Mouse (Mus musculus): Measurements from ENCODE around the gene Lmntd1. TPM values are rescaled to one million over a fixed set of nuclear protein-coding genes. Genes with fewer than 3 reads are reported as not detected.

Gene Lmntd1
- polyA plus RNA-seq, 1 experiment from 2014 or later: 3.0 TPM

DNA sequence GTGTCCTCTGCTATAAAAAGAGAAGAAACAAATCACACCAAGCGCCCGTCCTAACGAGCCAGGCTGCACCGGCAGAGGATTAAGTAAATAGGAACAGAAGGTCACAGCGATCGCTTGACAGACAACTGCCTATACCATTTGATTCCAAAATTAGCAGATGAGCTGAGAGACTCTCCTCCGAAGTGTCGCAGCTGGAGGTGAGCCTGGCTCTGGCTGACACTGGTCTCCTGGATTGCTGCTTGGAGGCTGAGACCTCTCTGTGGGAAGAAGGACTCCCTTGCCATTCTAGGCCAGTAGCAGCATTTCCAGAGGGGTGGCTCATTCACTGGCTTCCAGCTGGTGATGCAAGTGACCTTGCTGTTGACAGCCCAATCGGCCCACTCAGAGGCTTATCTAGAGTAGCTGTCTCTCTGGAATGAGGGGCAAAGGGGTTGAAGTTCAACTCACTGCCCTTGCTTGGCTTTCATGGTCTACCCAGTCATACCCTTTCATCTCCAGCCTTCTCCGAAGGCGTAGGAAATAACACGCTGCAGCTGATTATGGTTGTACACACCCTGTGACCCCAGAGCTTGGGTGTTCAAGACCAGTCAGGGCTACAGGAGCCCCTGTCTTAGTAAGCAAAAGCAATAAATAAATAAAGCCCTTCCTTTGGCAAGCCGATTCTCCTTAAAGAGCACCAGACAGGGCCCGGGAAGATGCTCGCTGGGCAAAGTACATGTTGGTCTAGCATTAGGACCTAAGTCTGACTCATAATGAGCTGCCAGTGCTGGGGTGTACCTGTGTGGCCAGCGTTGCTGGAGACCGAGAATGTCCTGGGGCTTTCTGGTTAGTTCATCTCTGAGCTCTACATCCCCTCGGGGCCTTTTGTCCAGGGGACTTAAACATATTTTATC lies 278.0 kb downstream of the Lmntd1 start:
- ATAC-seq (replicated peaks; ENCODE audit: low FRiP score, low read depth): no peak
- no peak overlapping the region for H3K4me2 ChIP-seq (ENCODE audit: low read length)
- no peaks in the 10 kb centered on the region for H3K36me3 ChIP-seq (ENCODE audit: insufficient read depth, low read length)
- no peaks in the 10 kb centered on the region for H3K4me1 ChIP-seq (replicated peaks; ENCODE audit: insufficient read depth, low read length)
- H3K9me3 ChIP-seq (replicated peaks; ENCODE audit: low read length): no peaks in the 10 kb centered on the region
- no peaks in the 10 kb centered on the region for H3K27me3 ChIP-seq (ENCODE audit: insufficient read depth, low read length)
- 63% methylated on average over 18 of the region's 18 CpGs for WGBS
- no peak overlapping the region for H3K27ac ChIP-seq
- no peak overlapping the region for H3K4me3 ChIP-seq (replicated peaks; ENCODE audit: low read depth, low read length)
- no peak for TF ChIP-seq CTCF (IDR thresholded peaks at IDR 0.05; ENCODE audit: low read depth)
- no peak overlapping the region for H3K9ac ChIP-seq (ENCODE audit: low read depth, low read length)
- no peak for DNase-seq (ENCODE audit: low spot score)

DNA sequence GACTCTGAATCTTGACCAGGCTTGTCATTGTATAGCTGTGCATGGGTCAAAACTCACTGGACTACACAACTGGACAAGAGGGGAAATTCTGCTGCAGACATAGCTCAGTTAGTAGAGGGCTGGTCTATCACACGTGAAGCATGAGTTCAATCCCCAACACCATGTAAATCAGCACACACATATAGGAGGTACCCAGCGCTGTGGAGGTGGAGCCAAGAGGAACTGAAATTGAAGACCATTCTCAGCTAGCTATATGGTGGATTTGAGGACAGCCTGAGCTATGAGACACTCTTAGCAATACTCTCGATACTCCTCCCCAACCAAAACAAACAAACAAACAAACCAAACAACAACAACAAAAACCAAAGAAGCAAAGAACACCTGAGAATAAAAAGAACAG lies 279.9 kb downstream of the Lmntd1 start:
- no peak for TF ChIP-seq CTCF (IDR thresholded peaks at IDR 0.05; ENCODE audit: low read depth)
- H3K27me3 ChIP-seq (ENCODE audit: insufficient read depth, low read length): no peaks in the 10 kb centered on the region

DNA sequence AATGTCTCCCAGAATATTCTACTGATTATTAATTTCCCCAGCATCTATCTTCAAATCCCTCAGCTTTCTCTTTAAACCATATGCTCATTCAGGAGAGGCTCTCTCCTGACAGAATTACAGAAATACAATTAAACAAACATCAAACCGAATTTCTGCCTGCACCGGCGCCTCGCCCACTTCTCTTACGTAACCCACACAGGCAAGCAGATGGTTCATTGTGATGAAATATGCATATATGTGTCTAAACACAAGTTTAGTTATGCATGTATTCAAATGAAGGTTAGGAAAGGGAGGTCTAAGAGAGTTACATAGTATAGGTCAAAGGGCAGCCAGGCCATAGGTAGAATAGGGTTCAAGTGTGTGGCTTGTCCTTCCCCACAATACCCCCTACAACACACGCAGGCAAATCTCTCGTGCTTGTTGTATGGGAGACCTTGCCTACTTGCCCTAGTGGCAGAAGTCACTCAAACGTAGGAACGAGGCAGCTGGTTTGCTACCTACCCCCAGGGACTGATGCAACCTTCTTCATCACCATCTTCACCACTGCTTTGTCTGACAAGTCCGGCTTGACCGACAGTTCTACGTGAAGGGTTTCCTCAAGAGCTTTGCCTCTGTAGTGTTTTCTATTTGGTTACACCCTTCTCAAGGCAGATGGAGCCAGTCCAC lies 287.8 kb downstream of the Lmntd1 start:
- no peak for ATAC-seq (replicated peaks; ENCODE audit: low FRiP score, low read depth)
- H3K27ac ChIP-seq: no peak overlapping the region
- H3K4me3 ChIP-seq (replicated peaks; ENCODE audit: low read depth, low read length): no peak overlapping the region
- H3K9ac ChIP-seq (ENCODE audit: low read depth, low read length): no peak overlapping the region
- TF ChIP-seq CTCF (IDR thresholded peaks at IDR 0.05; ENCODE audit: low read depth): no peak
- H3K4me2 ChIP-seq (ENCODE audit: low read length): no peak overlapping the region
- DNase-seq (ENCODE audit: low spot score): no peak
- 87% methylated on average over 12 of the region's 12 CpGs for WGBS
- H3K9me3 ChIP-seq (replicated peaks; ENCODE audit: low read length): no peaks in the 10 kb centered on the region
- no peaks in the 10 kb centered on the region for H3K27me3 ChIP-seq (ENCODE audit: insufficient read depth, low read length)
- H3K36me3 ChIP-seq (ENCODE audit: insufficient read depth, low read length): no peaks in the 10 kb centered on the region
- no peaks in the 10 kb centered on the region for H3K4me1 ChIP-seq (replicated peaks; ENCODE audit: insufficient read depth, low read length)

More for the DNA sequence above, 279.9 kb downstream of the Lmntd1 start:
- H3K4me3 ChIP-seq (replicated peaks; ENCODE audit: low read depth, low read length): no peak overlapping the region
- no peak for DNase-seq (ENCODE audit: low spot score)
- H3K9ac ChIP-seq (ENCODE audit: low read depth, low read length): no peak overlapping the region
- H3K36me3 ChIP-seq (ENCODE audit: insufficient read depth, low read length): no peaks in the 10 kb centered on the region
- H3K9me3 ChIP-seq (replicated peaks; ENCODE audit: low read length): no peaks in the 10 kb centered on the region
- no peaks in the 10 kb centered on the region for H3K4me1 ChIP-seq (replicated peaks; ENCODE audit: insufficient read depth, low read length)
- ATAC-seq (replicated peaks; ENCODE audit: low FRiP score, low read depth): no peak
- 77% methylated on average over 3 of the region's 3 CpGs for WGBS
- H3K27ac ChIP-seq: no peak overlapping the region
- no peak overlapping the region for H3K4me2 ChIP-seq (ENCODE audit: low read length)

DNA sequence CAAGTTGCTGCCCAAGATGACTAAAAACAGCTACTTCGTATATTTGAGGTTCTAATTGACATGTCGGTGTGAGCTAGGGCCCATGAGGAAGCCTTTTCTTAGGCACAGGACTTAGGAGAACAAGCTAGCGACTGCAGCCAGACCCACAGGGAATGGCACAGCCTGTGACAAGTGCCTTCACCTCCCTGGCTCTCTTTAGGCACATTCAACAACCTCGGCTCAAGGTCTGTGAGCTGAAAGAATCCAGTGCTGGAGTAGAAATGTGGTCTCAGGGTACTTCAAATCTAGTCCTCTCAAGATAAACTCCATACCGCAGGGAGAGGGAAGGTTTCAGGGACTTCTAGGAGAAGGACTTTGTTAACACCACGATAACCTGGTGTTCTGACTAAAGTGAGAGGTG lies 289.0 kb downstream of the Lmntd1 start:
- H3K4me1 ChIP-seq (replicated peaks; ENCODE audit: insufficient read depth, low read length): no peaks in the 10 kb centered on the region
- no peak for ATAC-seq (replicated peaks; ENCODE audit: low FRiP score, low read depth)
- DNase-seq (ENCODE audit: low spot score): no peak
- H3K9me3 ChIP-seq (replicated peaks; ENCODE audit: low read length): no peaks in the 10 kb centered on the region
- no peak overlapping the region for H3K9ac ChIP-seq (ENCODE audit: low read depth, low read length)
- H3K36me3 ChIP-seq (ENCODE audit: insufficient read depth, low read length): no peaks in the 10 kb centered on the region
- 56% methylated on average over 6 of the region's 6 CpGs for WGBS
- H3K4me3 ChIP-seq (replicated peaks; ENCODE audit: low read depth, low read length): no peak overlapping the region
- H3K27me3 ChIP-seq (ENCODE audit: insufficient read depth, low read length): no peaks in the 10 kb centered on the region
- TF ChIP-seq CTCF (IDR thresholded peaks at IDR 0.05; ENCODE audit: low read depth): no peak
- H3K27ac ChIP-seq: no peak overlapping the region
- H3K4me2 ChIP-seq (ENCODE audit: low read length): no peak overlapping the region

DNA sequence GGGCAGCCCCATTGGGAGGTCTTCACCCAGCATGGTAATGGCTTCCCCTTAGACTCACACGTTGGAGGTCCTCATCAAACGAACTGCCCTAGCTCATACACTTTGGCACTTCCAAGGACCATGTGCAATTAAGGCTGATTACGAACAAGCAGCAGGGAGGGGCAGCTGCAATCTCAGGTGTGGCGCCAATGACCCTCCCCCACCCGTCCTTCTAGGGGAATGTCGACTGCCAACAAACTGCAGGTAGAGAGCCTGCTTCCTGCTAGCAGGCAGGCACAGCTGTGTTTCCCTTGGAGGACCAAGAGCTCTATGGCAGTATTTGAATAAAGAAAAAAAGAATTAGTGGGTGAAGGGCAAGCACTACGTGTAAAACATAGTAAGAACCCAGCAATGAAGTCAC lies 289.6 kb downstream of the Lmntd1 start:
- Histone ChIP-seq H3K27me3 (ENCODE audit: insufficient read depth, low read length) (no peaks in the 10 kb centered on the region), H3K9me3 (replicated peaks; ENCODE audit: low read length) (no peaks in the 10 kb centered on the region), H3K4me3 (replicated peaks; ENCODE audit: low read depth, low read length) (no peak overlapping the region), H3K4me2 (ENCODE audit: low read length) (no peak overlapping the region), H3K9ac (ENCODE audit: low read depth, low read length) (no peak overlapping the region), H3K36me3 (ENCODE audit: insufficient read depth, low read length) (no peaks in the 10 kb centered on the region), H3K27ac (no peak overlapping the region), H3K4me1 (replicated peaks; ENCODE audit: insufficient read depth, low read length) (no peaks in the 10 kb centered on the region)
- no peak for DNase-seq (ENCODE audit: low spot score)
- TF ChIP-seq CTCF (IDR thresholded peaks at IDR 0.05; ENCODE audit: low read depth): no peak
- 27% methylated on average over 7 of the region's 7 CpGs for WGBS
- ATAC-seq (replicated peaks; ENCODE audit: low FRiP score, low read depth): no peak

DNA sequence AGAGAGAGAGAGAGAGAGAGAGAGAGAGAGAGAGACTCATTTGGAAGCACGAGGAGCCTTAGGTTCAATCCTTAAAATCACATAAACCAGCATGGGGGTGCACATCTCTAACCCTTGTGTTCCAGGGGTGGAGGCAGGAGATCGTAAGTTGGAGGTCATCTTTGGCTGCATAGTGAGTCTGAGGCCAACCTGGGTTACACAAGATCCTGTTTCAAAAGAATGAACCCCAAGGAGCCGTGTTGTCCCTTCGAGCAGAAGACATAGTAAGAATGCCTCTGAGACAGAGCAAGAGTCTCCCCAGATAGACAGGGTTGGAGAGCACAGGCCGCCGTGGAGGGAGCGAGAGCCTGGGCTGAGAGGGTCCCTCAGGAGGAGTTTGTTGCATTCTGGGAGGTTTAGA lies 291.9 kb downstream of the Lmntd1 start:
- Histone ChIP-seq H3K4me1 (replicated peaks; ENCODE audit: insufficient read depth, low read length) (no peaks in the 10 kb centered on the region), H3K4me2 (ENCODE audit: low read length) (no peak overlapping the region), H3K27me3 (ENCODE audit: insufficient read depth, low read length) (no peaks in the 10 kb centered on the region), H3K9ac (ENCODE audit: low read depth, low read length) (no peak overlapping the region), H3K9me3 (replicated peaks; ENCODE audit: low read length) (no peaks in the 10 kb centered on the region), H3K4me3 (replicated peaks; ENCODE audit: low read depth, low read length) (no peak overlapping the region), H3K27ac (no peak overlapping the region), H3K36me3 (ENCODE audit: insufficient read depth, low read length) (no peaks in the 10 kb centered on the region)
- no peak for DNase-seq (ENCODE audit: low spot score)
- ATAC-seq (replicated peaks; ENCODE audit: low FRiP score, low read depth): no peak
- TF ChIP-seq CTCF (IDR thresholded peaks at IDR 0.05; ENCODE audit: low read depth): no peak
- WGBS: 81% methylated on average over 7 of the region's 7 CpGs
